Mouse (Mus musculus) central nervous system, embryonic 11.5 days (tissue): ENCODE results near the gene Abhd17a. TPM values are rescaled to one million over a fixed set of nuclear protein-coding genes. Genes with fewer than 3 reads are reported as not detected.

Experiments
- polyA plus RNA-seq: library from polyadenylated mRNA; depleted of rRNA; stranded (reverse); fragments of >200 nt; gene quantifications from 2 replicates; pipeline ENCODE4 v1.2.3, GENCODE M21; 2012; rRNA removed

Abhd17a gene
- polyA plus RNA-seq: 97.0 and 107 TPM in 2 replicates

GRCm38 (mm10) chr10:80589879-80590854, at the start of gene Abhd17a:
TSS of gene Abhd17a (minus strand) at chr10:80590341.

GRCm38 (mm10) chr10:80622661-80623456, 32.7 kb upstream of the Abhd17a start, which contains the start of gene Csnk1g2:
TSS of gene Csnk1g2 (plus strand) at chr10:80622838.

GRCm38 (mm10) chr10:80605721-80606120, 15.6 kb upstream of the Abhd17a start, which contains the start of gene Gm49322:
TSS of gene Gm49322 (plus strand) at chr10:80606021.

DNA sequence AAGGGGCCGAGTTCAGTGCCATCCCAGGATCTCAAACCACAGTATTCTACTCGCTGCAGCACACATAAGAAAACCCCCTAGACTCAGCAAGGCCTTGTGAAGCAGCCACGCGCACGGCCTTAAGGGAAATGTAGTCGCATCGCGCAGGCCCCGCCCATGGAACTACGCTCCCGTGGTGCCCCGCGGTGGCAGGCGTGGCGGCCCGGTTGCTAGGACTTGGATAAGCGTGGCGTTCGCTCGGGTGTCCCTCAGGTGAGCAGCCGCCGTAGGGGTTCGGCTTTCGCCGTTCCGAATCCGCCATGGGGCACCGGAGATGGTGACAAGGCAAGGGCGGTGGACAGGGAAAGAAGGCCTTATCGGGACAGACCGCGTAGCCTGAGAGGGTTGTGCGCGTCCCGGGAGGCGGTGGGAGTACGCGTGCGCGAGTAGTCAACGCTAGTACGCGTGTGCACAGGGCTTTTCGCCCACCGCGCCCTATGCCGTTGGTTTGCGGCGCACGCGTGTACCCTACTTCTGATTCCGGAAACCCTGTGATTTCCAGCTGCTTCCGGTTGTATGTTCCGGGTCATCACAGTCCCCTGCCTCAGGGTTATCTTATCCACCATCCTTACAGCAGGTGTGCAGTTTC, 12.7 kb upstream of the Abhd17a start, which contains the start of the genes Scamp4 and Adat3:
Scamp4 (plus strand) TSS at position 175 of the 628 bp plus-strand sequence.
Adat3 (plus strand) TSS at position 183 of the 628 bp plus-strand sequence.

DNA sequence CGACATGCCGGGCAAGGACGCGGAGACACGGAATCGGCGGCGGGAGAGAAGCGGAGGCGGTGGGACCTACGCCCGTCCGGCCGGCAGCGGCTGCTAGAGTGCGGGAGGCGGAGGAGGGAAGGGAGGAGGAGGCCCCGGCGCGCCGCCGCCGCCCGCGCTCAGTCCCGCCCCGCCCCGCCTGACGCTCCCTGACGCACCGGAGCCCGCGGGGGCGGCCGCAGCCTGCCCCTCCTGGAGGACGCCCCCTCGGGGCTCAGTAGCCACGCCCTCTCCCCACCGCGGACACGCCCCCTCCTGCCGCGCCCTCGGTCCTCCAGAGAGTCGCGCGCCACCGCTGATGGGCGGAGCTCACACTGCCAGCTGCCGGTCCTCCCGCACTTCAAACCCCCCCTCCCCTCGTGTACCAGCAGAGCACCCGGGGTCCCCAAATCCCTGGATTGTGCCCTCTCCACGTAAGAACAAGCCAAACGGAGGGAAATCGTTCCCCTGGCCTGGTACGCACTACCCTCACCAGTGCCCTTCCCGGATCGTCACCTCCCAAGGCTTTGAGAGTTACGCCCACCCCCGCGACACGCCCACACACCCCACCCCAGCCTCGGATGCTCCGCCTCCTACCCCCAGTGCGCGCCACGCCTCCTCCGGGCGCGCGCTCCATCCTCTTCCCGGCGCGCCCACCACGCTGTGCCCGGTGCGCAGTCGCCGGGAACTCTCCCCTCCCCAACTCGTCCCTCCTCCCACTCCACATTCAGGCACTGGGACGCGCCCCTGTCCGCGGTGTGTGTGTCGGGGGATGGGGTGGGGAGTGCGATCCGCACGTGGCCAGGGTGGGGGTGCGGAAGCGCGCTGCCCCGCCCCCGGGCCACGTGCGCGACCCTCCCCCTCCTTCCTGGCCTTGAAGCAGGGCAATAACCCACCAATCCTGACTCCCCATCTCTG, 12.7 kb downstream of the Abhd17a start, which contains the start of gene Klf16:
Klf16 (minus strand) TSS at position 127 of the 936 bp plus-strand sequence.

DNA sequence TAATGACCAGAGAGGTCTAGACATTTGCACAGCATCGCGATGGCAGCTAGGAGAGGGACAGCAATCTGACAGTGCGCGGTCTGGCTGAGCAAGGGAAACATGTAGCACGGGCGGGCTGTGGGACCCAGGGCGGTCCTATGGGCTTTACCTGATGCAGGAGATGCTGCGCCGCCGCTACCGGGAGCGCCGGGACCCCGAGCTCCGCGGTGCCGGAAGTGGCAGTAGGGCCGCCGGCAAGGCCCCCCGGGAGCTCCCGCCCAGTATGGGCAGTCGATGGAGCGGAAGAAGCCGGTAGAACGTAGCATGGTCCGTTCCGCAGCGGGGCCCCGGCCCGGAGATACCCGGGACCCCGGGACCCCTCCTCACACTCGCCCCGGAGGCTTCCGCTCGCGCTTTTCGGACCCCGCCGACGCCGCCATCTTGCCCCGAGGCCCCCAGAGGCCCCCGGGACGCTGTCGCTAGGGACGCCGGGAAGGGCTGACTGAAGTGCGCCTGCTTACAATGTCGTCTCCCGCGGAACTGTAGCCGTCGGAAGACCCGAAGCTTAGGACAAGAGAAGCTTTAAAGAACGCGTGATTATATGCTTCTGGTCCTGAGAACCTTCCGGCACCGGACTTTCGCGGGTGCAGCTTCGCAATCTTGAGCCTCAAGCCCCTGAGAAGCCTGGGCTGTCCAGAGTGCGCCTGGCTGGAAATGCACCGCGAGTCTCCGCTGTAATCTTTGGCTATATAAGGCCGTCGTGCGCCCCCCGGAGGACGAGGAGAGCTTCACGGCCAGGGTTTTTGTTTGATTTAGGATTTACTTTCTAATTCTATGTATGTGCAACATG, 28.8 kb downstream of the Abhd17a start, which contains the start of gene Rexo1:
Rexo1 (minus strand) TSS at position 445 of the 829 bp plus-strand sequence.

DNA sequence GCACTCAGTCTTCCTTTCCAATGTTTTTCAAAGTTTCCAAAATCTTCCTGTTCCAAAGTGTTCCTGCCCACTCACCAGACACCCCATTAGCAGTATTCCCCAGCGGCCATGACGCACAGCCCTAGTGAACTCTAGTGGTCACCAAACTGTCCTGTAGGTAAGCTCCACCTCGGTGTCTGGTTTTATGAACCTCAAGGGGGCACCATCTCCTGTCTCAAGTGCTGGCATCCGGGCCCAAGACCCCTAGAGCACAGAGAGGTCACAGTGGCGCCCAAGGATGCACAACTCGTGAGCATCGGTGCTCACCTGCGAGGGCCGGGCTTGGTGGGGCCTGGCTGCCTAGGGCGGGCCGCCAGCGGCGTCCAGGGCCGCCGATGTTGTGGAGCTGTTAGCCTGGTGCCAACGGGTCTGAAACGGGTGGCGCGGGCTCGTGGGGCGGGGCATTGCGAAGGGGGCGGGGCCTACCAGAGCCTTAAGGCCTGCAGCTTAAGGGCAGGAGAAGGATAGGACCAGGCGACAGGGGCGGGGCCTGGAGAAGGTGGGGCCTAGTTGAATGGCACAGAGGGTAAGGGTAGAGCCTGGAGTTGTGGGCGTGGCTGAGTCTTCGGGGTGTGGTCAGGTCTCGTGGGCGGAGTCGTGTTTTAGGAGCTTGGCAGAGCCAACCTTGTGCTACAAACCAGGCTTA, 51.3 kb downstream of the Abhd17a start, which contains the start of gene Atp8b3:
Atp8b3 (minus strand) TSS at position 415 of the 685 bp plus-strand sequence.

Other genes with a start within 250 kb of the Abhd17a start
- gene Adamtsl5, start 241.9 kb downstream of the Abhd17a start, polyA plus RNA-seq: 0.52 and 0.75 TPM in 2 replicates
- 0.26 and 0.29 TPM in 2 replicates for gene Plk5, start 233.9 kb downstream of the Abhd17a start, polyA plus RNA-seq
- 57.7 and 74.4 TPM in 2 replicates for gene Mex3d, start 202.7 kb downstream of the Abhd17a start, polyA plus RNA-seq
- 289 and 353 TPM in 2 replicates for gene Mbd3, start 190.8 kb downstream of the Abhd17a start, polyA plus RNA-seq
- gene Uqcr11, start 183.5 kb downstream of the Abhd17a start, polyA plus RNA-seq: 428 and 554 TPM in 2 replicates
- 222 and 230 TPM in 2 replicates for gene Tcf3, start 156.7 kb downstream of the Abhd17a start, polyA plus RNA-seq
- 5.6 and 6.1 TPM in 2 replicates for gene Onecut3, start 95.5 kb downstream of the Abhd17a start, polyA plus RNA-seq
- gene Atp8b3, start 51.2 kb downstream of the Abhd17a start, polyA plus RNA-seq: 0.43 and 0.58 TPM in 2 replicates
- gene Rexo1, start 28.8 kb downstream of the Abhd17a start, polyA plus RNA-seq: 43.3 and 54.8 TPM in 2 replicates
- gene Klf16, start 13.0 kb downstream of the Abhd17a start, polyA plus RNA-seq: 10.5 and 12.0 TPM in 2 replicates
- 48.7 and 54.0 TPM in 2 replicates for gene Scamp4, start 12.5 kb upstream of the Abhd17a start, polyA plus RNA-seq
- 9.7 and 11.8 TPM in 2 replicates for gene Adat3, start 12.5 kb upstream of the Abhd17a start, polyA plus RNA-seq
- 5.1 and 5.9 TPM in 2 replicates for gene Gm49322, start 15.7 kb upstream of the Abhd17a start, polyA plus RNA-seq
- 169 and 230 TPM in 2 replicates for gene Csnk1g2, start 32.5 kb upstream of the Abhd17a start, polyA plus RNA-seq
- 65.9 and 84.8 TPM in 2 replicates for gene Btbd2, start 66.7 kb upstream of the Abhd17a start, polyA plus RNA-seq
- 86.7 and 103 TPM in 2 replicates for gene Mknk2, start 87.8 kb upstream of the Abhd17a start, polyA plus RNA-seq
- 21.9 and 34.8 TPM in 2 replicates for gene Mob3a, start 111.6 kb upstream of the Abhd17a start, polyA plus RNA-seq
- 24.8 and 32.5 TPM in 2 replicates for gene Izumo4, start 111.8 kb upstream of the Abhd17a start, polyA plus RNA-seq
- 112 and 113 TPM in 2 replicates for gene Ap3d1, start 151.9 kb upstream of the Abhd17a start, polyA plus RNA-seq
- 55.5 and 55.9 TPM in 2 replicates for gene Dot1l, start 164.9 kb upstream of the Abhd17a start, polyA plus RNA-seq
- 101 and 144 TPM in 2 replicates for gene Sf3a2, start 207.9 kb upstream of the Abhd17a start, polyA plus RNA-seq
- 107 and 143 TPM in 2 replicates for gene Plekhj1, start 208.3 kb upstream of the Abhd17a start, polyA plus RNA-seq
- gene Amh, start 214.9 kb upstream of the Abhd17a start, polyA plus RNA-seq: 1.3 and 1.4 TPM in 2 replicates
- gene Jsrp1, start 223.2 kb upstream of the Abhd17a start, polyA plus RNA-seq: 1.2 and 1.5 TPM in 2 replicates
- 668 and 753 TPM in 2 replicates for gene Oaz1, start 236.3 kb upstream of the Abhd17a start, polyA plus RNA-seq